Mouse (Mus musculus) myocyte (in vitro differentiated cells): ENCODE results near the gene H13. TPM values are rescaled to one million over a fixed set of nuclear protein-coding genes. Genes with fewer than 3 reads are reported as not detected.
"Not testable (repeated sequence)": the region's sequence is repeated elsewhere in the genome, so short reads cannot be mapped to it uniquely, and the experiment has no call there.

Source experiments
- H3K27me3 ChIP-seq: one replicate; pipeline ENCODE4 v1.6.1; 2011; ENCODE audit not compliant: control insufficient read depth, insufficient read depth, insufficient read length
- H3K36me3 ChIP-seq: one replicate; pipeline ENCODE4 v1.6.1; 2011; ENCODE audit not compliant: control insufficient read depth, insufficient read depth
- H3K4me2 ChIP-seq: one replicate; pipeline ENCODE4 v1.6.1; 2011; ENCODE audit warnings: low read depth, control low read depth
- H3K4me3 ChIP-seq: one replicate; pipeline ENCODE4 v1.5.1; 2011; ENCODE audit warnings: mild to moderate bottlenecking, control low read depth, moderate library complexity
- H3K79me2 ChIP-seq: one replicate; pipeline ENCODE4 v1.6.1; 2011; ENCODE audit not compliant: control insufficient read depth, insufficient read depth
- H3ac ChIP-seq: one replicate; pipeline ENCODE4 v1.6.1; 2011; ENCODE audit not compliant: control insufficient read depth, insufficient read length
- CEBPB ChIP-seq: IDR thresholded peaks from 2 replicates; pipeline ENCODE4 v1.6.1; 2011; ENCODE audit warnings: mild to moderate bottlenecking, moderate library complexity; ENCODE audit not compliant: poor library complexity, insufficient read depth, severe bottlenecking
- E2F4 ChIP-seq: IDR thresholded peaks from one replicate; pipeline ENCODE4 v1.6.1; 2011; ENCODE audit warnings: mild to moderate bottlenecking, control low read depth, moderate library complexity; ENCODE audit not compliant: insufficient read depth
- MAX ChIP-seq: IDR thresholded peaks from one replicate; pipeline ENCODE4 v1.6.1; 2011; ENCODE audit warnings: low read depth, mild to moderate bottlenecking, control low read depth
- MYOD1 ChIP-seq, 3 experiments: IDR thresholded peaks; one replicate each; pipeline ENCODE4 v1.6.1; 2011; ENCODE audit warnings: control low read depth in 2 of 3, low read depth in 2 of 3, mild to moderate bottlenecking in 2 of 3, moderate library complexity in 1 of 3; ENCODE audit not compliant: insufficient read length in 2 of 3, control insufficient read depth in 1 of 3
- MYOG ChIP-seq, 3 experiments: IDR thresholded peaks; one replicate each; pipeline ENCODE4 v1.6.1; 2011; ENCODE audit warnings: control low read depth in 2 of 3, low read depth in 2 of 3, mild to moderate bottlenecking in 2 of 3; ENCODE audit not compliant: insufficient read length in 2 of 3, control insufficient read depth in 1 of 3, insufficient read depth in 1 of 3
- POLR2A ChIP-seq: IDR thresholded peaks from one replicate; pipeline ENCODE4 v1.6.1; 2011; ENCODE audit warnings: low read depth, mild to moderate bottlenecking, control low read depth, moderate library complexity; ENCODE audit not compliant: insufficient read length
- POLR2AphosphoS2 ChIP-seq: IDR thresholded peaks from one replicate; pipeline ENCODE4 v1.6.1; 2011; ENCODE audit warnings: low read depth, control low read depth; ENCODE audit not compliant: insufficient read length
- REST ChIP-seq: IDR thresholded peaks from one replicate; pipeline ENCODE4 v1.6.1; 2011; ENCODE audit warnings: mild to moderate bottlenecking, control low read depth, moderate library complexity; ENCODE audit not compliant: insufficient read depth, insufficient read length
- SRF ChIP-seq: IDR thresholded peaks from one replicate; pipeline ENCODE4 v1.6.1; 2011; ENCODE audit warnings: low read depth; ENCODE audit not compliant: control insufficient read depth, insufficient read length
- TCF12 ChIP-seq: IDR thresholded peaks from one replicate; pipeline ENCODE4 v1.6.1; 2011; ENCODE audit warnings: mild to moderate bottlenecking, control low read depth; ENCODE audit not compliant: poor library complexity, insufficient read depth, severe bottlenecking
- TCF3 ChIP-seq: IDR thresholded peaks from one replicate; pipeline ENCODE4 v1.6.1; 2011; ENCODE audit warnings: low read depth, control low read depth; ENCODE audit not compliant: insufficient read length
- USF1 ChIP-seq: IDR thresholded peaks from one replicate; pipeline ENCODE4 v1.6.1; 2011; ENCODE audit warnings: low read depth, mild to moderate bottlenecking, control low read depth, moderate library complexity
- polyA plus RNA-seq: library from polyadenylated mRNA; unstranded; fragments of >200 nt; fragmentation: generic; extraction: Trizol; gene quantifications from one replicate; pipeline ENCODE4 v1.2.1, GENCODE M21; 2012; ENCODE audit warnings: missing spikeins

Gene H13
- polyA plus RNA-seq, 1 experiment, result 190 TPM

- H3K36me3 ChIP-seq, result no peaks in the 10 kb centered on the region
- no peaks in the 10 kb centered on the region for H3K79me2 ChIP-seq
- no peak overlapping the region for H3ac ChIP-seq
- H3K4me3 ChIP-seq, result no peak overlapping the region
- TF ChIP-seq CEBPB (no peak), TCF12 (no peak), MYOG (IDR thresholded peaks at IDR 0.05; ENCODE audit: control insufficient read depth in 1 of 3, insufficient read depth in 1 of 3, insufficient read length in 2 of 3, low read depth in 2 of 3) (peak in 1 of 3 experiments; percentile 11), POLR2AphosphoS2 (peak; percentile 23), REST (no peak), MYOD1 (IDR thresholded peaks at IDR 0.05; ENCODE audit: control insufficient read depth in 1 of 3, insufficient read length in 2 of 3, low read depth in 2 of 3) (peak in 1 of 3 experiments; percentile 40), MAX (no peak)
- H3K4me2 ChIP-seq, result peak overlapping the region; percentile 48
- no peaks in the 10 kb centered on the region for H3K27me3 ChIP-seq
Measured at GRCm38 (mm10) chr2:152639406-152640113, 29.7 kb upstream of the H13 start.

- no peak overlapping the region for H3ac ChIP-seq
- no peak overlapping the region for H3K4me3 ChIP-seq
- TF ChIP-seq MYOG (IDR thresholded peaks at IDR 0.05; ENCODE audit: control insufficient read depth in 1 of 3, insufficient read depth in 1 of 3, insufficient read length in 2 of 3, low read depth in 2 of 3) (peak in 2 of 3 experiments; percentile 3 to 47), POLR2A (no peak), USF1 (no peak), TCF3 (no peak)
- peak overlapping the region; percentile 78 for H3K4me2 ChIP-seq
- no peaks in the 10 kb centered on the region for H3K79me2 ChIP-seq
- H3K27me3 ChIP-seq, result no peaks in the 10 kb centered on the region
- no peaks in the 10 kb centered on the region for H3K36me3 ChIP-seq
Measured at GRCm38 (mm10) chr2:152652901-152653620, 16.2 kb upstream of the H13 start.

- no peaks in the 10 kb centered on the region for H3K27me3 ChIP-seq
- TF ChIP-seq MAX, result no peak
- no peak for TF ChIP-seq REST
- TF ChIP-seq POLR2AphosphoS2, result no peak
- TF ChIP-seq E2F4, result no peak
- TF ChIP-seq MYOD1 (IDR thresholded peaks at IDR 0.05; ENCODE audit: control insufficient read depth in 1 of 3, insufficient read length in 2 of 3, low read depth in 2 of 3), result peak in 1 of 3 experiments; percentile 6
- no peak overlapping the region for H3ac ChIP-seq
- H3K4me2 ChIP-seq, result peak overlapping the region; percentile 78
- H3K36me3 ChIP-seq, result no peaks in the 10 kb centered on the region
- no peaks in the 10 kb centered on the region for H3K79me2 ChIP-seq
- no peak overlapping the region for H3K4me3 ChIP-seq
Measured at GRCm38 (mm10) chr2:152653874-152654715, 15.2 kb upstream of the H13 start.

GRCm38 (mm10) chr2:152657398-152657797 is 11.9 kb upstream of the H13 start:
- H3K36me3 ChIP-seq, result no peaks in the 10 kb centered on the region
- no peak for TF ChIP-seq USF1
- no peak for TF ChIP-seq TCF3
- TF ChIP-seq MAX, result no peak
- TF ChIP-seq REST, result no peak
- TF ChIP-seq SRF, result no peak
- TF ChIP-seq CEBPB, result no peak
- TF ChIP-seq POLR2A, result no peak
- no peak for TF ChIP-seq MYOG (IDR thresholded peaks at IDR 0.05; ENCODE audit: control insufficient read depth in 1 of 3, insufficient read depth in 1 of 3, insufficient read length in 2 of 3, low read depth in 2 of 3)
- no peak for TF ChIP-seq TCF12
- TF ChIP-seq E2F4, result no peak
- TF ChIP-seq POLR2AphosphoS2, result no peak
- TF ChIP-seq MYOD1 (IDR thresholded peaks at IDR 0.05; ENCODE audit: control insufficient read depth in 1 of 3, insufficient read length in 2 of 3, low read depth in 2 of 3), result no peak
- no peak overlapping the region for H3K4me2 ChIP-seq
- no peaks in the 10 kb centered on the region for H3K79me2 ChIP-seq
- no peak overlapping the region for H3ac ChIP-seq
- H3K4me3 ChIP-seq, result no peak overlapping the region
- H3K27me3 ChIP-seq, result no peaks in the 10 kb centered on the region

GRCm38 (mm10) chr2:152661163-152661562 is 8.1 kb upstream of the H13 start:
- no peaks in the 10 kb centered on the region for H3K27me3 ChIP-seq
- no peaks in the 10 kb centered on the region for H3K79me2 ChIP-seq
- H3K36me3 ChIP-seq, result no peaks in the 10 kb centered on the region
- H3K4me2 ChIP-seq, result no peak overlapping the region
- no peak overlapping the region for H3K4me3 ChIP-seq
- no peak overlapping the region for H3ac ChIP-seq
- no peak for TF ChIP-seq REST
- no peak for TF ChIP-seq USF1
- no peak for TF ChIP-seq MAX
- no peak for TF ChIP-seq MYOG (IDR thresholded peaks at IDR 0.05; ENCODE audit: control insufficient read depth in 1 of 3, insufficient read depth in 1 of 3, insufficient read length in 2 of 3, low read depth in 2 of 3)
- no peak for TF ChIP-seq MYOD1 (IDR thresholded peaks at IDR 0.05; ENCODE audit: control insufficient read depth in 1 of 3, insufficient read length in 2 of 3, low read depth in 2 of 3)
- TF ChIP-seq CEBPB, result no peak
- TF ChIP-seq TCF12, result no peak
- no peak for TF ChIP-seq E2F4
- no peak for TF ChIP-seq POLR2A
- TF ChIP-seq SRF, result no peak
- TF ChIP-seq POLR2AphosphoS2, result no peak
- no peak for TF ChIP-seq TCF3

- H3K4me3 ChIP-seq, H3K36me3 ChIP-seq, H3K27me3 ChIP-seq, H3ac ChIP-seq, H3K4me2 ChIP-seq: not testable (repeated sequence)
- H3K79me2 ChIP-seq, result peaks cover 17% of the 10 kb centered on the region
Measured at GRCm38 (mm10) chr2:152666191-152666590, 3.1 kb upstream of the H13 start.
